Mouse (Mus musculus) neural tube, embryonic 10.5 days (tissue): ENCODE data around the gene Dcun1d2.
"Not testable (repeated sequence)": the region's sequence is repeated elsewhere in the genome, so short reads cannot be mapped to it uniquely, and the experiment has no call there.

Source experiments
- DNase-seq: peaks from one replicate; pipeline ENCODE4 v3.0.0-alpha.2; 2017; ENCODE audit warnings: low spot score; ENCODE audit errors: extremely low spot score

Dcun1d2 gene

DNA sequence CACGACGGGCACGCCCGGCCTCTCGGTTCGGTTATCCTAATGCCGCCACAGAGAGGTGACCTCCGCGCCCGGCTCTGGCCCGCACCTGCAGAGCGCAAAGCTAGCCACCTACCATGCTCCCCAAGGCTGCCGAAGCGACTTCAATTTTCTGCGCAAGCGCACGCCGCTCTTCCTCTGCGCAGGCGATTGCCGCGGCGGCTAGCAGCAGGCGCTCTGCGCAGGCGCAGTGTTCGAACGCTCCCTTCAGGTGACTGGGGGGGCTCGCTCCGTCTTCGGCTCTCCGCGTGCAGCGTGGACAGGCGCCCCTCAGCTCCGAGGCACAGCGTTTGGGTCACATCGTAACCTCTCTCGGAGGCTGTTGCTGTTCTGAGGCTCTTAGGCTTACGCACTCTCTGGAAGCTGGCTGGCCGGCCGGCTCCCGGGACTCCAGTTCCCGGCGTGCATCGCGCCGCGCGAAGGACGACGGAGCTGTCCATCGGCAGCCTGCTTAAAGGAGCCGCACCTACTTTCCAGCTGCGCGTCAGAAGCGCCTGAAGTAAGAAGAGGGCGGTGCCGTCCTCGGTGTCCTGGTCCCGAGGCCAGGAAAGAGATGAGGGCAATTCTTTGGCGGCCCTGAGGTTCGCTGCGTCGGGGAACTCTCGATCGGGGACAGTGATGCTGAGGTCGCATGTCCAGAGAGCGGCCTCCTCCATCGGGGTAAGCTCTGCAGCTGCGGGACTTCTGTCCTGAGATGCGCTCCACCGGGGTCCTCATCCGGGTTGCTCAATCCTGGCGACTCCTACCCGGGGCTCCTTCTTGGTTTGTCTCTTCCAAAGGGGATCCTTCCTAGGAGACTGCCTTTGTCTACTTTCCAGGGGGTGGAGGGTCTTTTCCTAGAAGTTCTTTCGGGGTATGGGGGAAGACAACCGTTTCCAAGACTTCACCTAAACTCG, at the start of gene Dcun1d2, which contains the start of gene Tmco3:
Gene Dcun1d2 (minus strand): TSS at position 440 of the 932 bp plus-strand sequence.
Gene Tmco3 (plus strand): TSS at position 499 of the 932 bp plus-strand sequence.
- peak; percentile 95 for DNase-seq

DNA sequence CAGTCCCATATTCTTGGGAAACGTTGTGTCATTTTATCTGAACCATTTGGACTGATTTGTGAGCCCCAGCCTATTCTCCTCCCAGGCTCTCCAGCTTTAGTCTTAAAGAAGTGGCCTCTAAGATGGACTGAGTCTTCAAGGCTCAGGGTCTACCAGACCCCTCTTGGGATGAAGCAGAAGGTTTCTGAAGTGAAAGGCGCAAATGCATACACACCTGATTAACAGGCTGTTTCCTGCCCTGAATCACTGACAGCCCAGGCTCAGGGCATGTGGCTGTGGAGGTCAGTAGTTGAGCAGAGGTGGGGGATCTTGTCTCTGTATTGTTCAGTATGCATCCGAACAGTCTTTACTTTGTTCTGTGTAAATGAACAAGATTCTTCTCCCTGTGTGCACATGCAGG, 49.7 kb upstream of the Dcun1d2 start:
- peak; percentile 21 for DNase-seq

DNA sequence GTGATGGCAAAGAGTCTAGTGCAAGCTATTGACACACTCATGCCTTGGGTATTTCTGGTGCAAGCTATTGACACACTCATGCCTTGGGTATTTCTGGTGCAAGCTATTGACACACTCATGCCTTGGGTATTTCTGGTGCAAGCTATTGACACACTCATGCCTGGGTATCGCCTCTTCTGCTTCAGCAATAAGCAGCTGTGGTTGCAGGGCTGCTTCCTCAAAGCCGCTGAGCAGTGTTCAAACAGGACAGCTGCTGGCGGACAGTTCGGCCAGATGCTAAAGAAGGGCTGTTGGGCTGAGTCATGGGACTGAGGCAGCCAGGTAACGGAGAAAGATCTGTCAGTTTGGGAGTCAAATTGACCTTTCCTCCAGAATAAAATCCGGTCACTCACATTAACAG, 49.3 kb upstream of the Dcun1d2 start:
- not testable (repeated sequence) for DNase-seq

DNA sequence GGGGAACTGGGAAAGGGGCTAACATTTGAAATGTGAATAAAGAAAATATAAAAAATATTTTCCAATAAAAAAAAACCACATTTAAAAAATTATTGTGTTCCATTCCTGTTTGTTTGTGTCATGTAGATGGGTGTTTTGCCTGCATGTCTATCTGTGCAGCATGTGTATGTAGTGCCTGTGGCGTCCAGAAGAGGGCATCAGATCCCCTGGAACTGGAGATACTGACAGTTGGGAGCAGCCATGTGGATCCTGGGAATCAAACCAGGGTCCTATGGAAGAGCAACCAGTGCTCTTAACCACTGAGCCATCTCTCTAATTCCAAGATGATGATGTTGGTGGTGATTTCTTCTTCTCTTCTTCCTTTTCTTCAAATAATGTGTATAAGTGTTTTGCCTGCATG, 46.7 kb upstream of the Dcun1d2 start:
- no peak for DNase-seq

DNA sequence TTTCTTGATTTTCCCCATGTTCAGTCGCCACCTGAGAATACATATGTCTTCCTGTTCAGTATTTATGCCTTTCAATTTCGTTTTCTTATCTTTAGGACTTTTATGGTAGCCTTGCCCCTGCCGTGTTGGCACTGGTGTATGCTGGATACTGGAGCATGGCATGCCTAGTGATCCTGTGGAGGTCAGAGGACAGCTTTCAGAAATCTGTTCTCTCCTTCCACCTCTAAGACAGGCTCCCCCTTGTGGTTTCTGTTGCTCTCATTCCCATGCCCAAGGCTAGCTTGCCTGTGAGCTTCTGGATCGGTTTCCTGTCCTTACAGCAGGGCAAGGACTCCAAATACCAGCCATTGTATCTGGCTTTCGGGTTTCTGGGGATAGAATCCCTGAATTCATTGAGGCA, 38.7 kb upstream of the Dcun1d2 start:
- peak; percentile 23 for DNase-seq

DNA sequence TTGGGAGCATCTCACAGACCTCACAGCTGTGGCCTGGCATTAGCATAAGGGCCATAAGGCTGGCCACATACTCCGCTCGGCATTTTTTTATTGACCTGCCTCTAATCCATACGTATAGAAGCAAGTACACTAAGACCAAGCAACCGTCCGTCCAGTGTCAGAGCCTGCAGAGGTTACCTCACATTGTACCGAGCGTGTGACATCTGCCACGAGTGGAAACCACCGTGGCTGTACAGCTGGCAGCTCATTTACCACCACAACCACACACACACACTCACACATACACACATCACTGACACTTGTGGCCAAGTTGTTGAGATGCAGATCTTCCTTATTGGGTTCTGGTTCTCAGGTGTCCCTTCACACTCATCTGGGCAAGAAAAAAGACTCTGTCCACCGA, 28.7 kb upstream of the Dcun1d2 start:
- no peak for DNase-seq

DNA sequence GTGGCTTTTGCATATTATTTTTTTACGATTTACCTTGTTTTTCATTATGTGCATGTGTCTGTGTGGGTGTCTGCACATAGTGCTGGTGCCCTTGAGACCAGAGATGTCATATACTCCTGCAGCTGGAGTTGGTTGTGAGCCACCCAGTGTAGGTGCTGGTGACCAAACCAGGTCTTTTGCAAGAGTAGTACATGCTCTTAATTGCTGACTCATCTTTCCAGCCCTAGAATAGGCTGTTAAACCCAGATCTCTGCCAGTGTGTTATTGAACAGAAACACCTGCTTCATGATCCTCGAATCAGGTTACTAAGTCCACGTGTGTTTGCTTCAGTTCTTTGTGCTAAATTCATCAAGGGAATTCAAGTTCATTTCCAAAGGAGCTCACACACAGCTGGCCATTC, 27.0 kb upstream of the Dcun1d2 start:
- no peak for DNase-seq

DNA sequence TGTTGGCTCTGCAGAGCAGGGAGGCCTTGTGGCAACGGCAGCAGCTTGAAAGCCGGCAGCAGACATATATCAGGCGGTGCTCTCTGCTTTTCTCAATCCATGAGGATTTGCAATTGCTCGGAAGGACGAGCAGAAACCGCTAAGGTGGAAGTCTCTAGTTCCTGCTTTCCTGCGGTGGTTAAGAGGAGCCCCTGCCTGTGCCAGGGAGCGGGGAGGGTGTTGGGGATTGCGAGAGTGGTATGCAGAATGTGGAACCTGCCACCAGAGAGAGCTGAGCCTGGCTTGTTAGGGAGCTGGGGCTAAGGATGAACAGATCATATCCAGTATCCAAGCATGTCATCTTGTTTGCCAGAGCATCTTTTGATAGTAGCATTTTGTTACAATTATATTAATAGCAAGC, 19.0 kb upstream of the Dcun1d2 start:
- DNase-seq, result no peak

DNA sequence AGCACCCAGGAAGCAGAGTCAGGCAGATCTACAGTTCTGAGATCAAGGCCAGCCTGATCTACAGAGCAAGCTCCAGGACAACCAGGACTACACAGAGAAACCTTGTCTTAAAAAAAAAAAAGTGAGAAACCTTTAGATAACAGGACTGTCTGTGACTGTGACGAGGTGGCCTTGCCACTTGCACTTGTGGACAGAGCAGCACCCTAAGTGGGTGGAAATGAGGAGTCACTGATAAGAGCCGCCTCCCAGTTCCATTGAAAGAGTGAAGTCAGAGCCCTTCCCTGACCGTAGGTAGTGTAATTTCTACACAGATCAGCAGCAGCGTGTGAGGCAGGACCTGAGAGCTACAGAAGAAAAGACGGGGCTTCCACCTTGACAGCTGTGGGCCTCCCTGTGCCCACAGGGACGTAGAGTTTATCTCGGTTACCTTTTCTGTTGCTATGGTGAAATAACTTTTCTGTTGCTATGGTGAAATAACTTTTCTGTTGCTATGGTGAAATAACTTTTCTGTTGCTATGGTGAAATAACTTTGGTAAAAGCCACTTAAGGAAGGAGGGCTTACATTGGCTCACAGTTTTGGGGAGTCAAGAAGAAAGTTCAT, 18.5 kb upstream of the Dcun1d2 start:
- no peak for DNase-seq

DNA sequence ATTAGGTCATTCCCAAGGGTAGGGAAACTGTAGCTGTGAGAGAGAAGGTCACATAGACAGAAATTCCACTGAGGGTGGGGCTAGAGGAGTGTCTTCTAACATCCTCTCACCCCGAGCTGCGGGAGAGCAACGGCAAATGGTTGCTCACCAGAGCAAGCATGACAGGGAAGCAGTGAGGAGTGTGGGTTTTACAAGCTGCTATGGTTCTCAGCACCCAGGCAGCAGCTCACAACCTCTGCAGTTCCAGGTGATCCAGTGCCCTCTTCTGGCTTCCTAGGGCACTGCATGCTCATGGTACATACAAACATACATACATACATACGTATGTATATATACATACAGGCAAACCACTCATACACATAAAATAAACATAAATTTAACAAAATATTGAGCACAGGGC, 18.0 kb upstream of the Dcun1d2 start:
- no peak for DNase-seq

DNA sequence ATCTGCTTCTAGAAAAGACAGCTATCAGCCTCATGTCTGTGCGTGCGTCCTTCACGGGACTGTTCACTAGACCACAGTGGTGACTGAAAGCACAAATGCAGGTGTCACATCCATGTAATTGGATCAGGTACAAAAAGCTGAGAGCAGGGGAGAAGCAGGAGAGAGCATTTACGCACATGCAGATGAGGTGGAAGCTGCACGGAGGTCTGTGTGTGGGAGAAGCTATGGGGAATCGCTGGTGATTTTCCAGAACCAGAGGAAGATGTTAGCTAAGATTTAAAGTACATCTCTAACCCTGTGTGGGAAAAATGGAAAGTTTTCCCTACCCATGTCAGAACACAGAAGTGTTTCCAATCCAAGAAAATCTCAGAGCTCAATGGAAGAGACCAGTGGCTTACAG, 17.5 kb upstream of the Dcun1d2 start:
- no peak for DNase-seq

DNA sequence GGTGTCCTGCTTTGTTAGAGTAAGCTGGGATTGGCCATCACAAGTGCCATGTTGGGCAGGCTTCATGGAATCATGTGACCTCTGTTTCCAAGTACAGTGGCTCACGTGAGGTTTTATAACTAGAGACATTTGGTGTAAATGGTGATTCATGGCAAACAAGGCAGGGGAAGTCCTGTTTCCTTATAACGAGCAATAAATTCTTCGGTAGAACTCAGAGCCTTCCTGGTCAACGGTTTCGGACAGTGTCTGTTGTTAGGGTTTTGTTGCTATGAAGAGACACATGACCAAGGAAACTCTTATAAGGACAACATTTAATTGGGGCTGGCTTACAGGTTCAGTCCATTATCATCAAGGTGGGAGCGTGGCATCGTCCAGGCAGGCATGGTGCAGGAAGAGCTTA, 13.1 kb upstream of the Dcun1d2 start:
- DNase-seq, result no peak

DNA sequence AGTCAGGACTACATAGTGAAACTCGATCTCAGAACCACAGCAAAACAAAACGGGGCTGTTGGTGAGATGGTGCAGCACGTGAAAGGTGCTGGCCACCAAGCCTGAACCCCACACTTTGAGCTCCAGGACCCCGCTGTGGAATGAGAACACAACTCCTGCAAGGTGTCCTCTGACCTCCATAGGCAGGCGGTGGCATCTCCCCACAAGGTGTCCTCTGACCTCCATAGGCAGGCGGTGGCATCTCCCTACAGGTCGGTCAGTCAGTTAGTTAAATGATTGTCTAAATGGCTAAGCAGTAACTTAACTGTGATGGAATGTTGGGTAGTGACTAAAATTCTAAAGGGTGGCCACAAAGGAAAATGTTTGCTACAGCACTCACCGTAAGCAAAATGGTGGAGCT, 11.6 kb upstream of the Dcun1d2 start:
- DNase-seq, result no peak

DNA sequence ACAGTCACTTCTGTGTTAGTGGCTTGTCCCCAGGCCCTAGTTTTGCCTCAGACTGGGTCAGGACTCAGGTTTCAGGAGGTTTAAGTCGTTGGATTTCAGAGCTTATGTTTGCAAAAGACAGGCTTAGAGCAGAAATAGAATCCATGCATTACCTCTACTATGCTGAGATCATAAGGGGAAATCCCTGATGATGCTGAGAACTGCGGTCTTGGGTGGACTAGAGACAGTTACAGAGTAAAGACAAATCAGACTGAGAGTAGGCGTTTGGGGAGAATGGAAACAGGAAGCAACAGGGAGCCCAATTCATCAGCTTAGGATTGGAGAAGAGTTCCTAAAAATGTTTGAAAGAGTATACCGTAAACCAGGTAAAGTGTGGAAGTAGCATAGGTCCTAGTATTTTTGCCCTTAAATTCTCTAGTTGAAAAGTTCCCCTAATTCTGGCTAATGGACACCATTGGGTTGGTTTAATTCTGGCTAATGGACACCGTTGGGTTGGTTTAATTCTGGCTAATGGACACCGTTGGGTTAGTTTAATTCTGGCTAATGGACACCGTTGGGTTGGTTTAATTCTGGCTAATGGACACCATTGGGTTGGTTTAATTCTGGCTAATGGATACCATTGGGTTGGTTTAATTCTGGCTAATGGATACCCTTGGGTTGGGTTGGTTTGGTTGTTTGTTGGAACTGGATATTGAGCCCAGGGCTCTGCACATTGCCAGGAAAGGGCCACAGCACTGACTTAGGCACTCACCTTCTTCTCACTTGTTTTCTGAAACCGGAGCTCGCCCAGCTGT, 5.9 kb upstream of the Dcun1d2 start:
- DNase-seq, result no peak

DNA sequence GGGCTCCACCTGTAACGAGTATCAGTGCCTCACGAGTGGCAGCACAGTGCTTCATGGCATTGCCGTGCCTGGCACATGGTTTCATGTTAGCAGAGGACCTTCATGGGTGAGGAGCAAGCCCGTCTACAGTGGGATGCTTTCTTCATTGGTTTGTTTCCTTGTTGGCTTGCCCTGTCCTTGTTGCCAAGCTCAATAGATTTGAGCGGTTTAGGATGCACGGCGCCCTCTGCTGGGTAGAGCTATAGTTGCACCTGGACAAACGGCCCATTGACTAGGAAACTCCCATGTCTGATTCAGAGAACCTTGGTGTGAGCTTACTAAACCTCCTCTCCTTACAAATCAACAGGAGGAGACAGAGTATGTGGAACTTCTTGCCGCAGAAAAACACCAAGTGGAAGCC, 4.4 kb upstream of the Dcun1d2 start:
- DNase-seq, result peak; percentile 88

DNA sequence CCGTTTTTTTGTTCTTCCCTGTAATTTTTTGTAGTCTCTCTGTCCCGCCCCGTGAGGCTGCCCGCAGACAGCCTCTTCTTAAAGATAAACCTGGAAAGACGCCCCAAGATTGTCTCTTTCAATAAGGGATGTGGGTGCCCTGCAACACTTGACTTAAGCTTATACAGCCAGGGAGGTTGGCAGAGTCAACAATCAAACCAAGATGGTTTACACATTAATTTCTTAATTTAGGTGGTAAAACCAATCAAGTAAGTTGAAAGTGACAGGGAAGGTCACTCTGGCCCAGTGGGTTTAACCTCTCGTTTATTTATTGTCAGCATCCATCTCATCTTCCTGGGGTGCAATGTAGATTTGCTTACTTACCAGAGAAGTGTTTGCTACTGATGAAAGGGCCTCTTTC, 715 bp upstream of the Dcun1d2 start:
- no peak for DNase-seq

DNA sequence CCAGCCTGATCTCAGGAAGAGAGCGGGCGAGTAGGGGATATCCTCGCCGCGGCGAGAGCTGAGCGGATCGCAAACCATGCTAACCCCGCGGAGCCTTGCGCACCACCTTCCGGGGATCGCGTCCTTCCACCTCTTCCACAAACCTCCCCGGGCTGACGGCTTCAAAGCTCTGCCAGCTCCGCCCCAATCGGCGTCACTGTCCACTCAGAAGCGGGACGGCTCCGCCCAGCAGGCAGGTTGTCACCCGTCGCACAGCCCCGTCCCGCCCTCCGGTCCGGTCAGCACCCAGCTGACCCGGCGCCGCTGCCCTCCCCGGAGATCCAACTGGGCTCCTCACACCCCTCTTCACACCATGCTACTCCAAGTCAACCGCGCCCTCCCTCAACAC, 633 bp downstream of the Dcun1d2 start:
- peak; percentile 82 for DNase-seq

DNA sequence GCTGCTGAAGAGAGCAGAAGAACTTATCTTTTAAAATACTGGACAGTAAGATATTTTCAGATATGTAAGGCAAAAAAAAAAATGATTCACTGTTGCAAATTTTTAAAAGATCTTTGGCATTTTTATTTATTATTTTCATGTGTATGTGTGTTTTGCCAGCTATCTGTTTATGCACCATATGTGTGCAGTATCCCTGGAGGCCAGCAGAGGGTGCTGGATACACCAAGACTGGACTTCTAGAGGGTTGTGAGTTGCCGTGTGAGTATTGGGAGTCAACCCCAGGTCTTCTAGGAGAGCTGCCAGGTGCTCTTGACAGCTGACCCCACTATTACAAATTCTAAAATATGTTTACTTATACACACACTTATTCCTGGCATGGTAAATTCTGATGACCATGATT, 4.7 kb downstream of the Dcun1d2 start:
- no peak for DNase-seq

DNA sequence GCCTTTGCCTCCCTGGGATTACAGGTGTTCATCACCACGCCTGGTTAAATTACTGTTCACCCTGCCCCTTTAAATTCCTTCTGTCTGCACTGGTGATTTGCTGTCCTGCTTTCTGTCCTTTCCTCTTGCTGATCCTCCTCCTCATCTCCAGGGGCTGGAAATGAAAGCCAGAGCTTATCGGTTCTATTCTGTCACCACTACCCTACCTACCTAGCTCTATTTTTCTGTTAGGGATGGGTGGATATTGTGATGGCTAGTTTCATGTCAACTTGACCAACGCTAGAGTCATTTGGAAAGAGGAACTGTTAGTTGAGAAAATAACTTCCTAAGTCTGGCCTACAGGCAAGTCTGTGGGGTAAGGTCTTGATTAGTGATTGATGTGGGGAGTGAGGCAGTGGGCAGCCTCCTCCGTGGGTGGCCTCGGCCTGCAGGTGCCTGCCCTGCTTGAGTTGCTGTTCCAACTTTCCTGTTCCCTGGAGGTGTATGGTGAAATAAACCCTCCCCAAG, 10.9 kb downstream of the Dcun1d2 start:
- DNase-seq, result no peak

DNA sequence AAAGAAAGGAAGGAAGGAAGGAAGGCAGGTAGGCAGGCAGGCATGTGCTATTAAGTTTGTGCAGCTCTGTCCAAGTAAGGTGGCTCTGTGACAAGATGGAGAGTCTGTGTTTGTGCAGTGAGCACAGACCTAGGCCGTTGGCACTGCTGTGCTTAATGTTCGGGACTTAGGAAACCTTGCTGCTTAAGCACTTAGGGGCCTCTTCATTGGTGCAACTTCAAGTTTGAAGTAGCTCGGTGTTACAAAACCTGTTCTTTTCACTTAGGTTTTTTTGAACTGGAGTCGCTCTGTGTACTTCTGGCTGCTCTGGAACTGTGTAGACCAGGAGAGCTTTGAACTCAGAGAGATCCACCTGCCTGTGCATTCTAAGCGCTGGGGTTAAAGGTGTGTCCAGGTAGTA, 15.1 kb downstream of the Dcun1d2 start:
- DNase-seq, result no peak

DNA sequence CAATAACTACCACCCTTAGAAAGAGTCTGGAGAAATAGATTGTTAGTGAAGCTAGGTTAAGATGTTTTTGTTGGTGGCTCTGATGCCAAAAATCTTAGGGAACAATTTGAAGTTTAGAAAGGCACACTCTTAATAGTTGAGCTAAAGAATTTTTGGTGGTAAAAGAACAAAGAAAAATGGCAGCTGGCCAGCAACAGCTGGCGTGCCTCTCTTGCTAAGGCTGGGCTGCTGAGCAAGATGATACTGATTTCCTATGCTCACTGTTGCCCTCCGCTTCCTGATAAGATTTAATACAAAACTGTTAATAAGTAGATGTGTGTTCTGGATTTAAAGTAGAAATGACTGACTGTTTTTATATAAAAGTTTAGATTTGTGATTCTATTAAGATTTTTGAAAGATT, 20.4 kb downstream of the Dcun1d2 start:
- no peak for DNase-seq

DNA sequence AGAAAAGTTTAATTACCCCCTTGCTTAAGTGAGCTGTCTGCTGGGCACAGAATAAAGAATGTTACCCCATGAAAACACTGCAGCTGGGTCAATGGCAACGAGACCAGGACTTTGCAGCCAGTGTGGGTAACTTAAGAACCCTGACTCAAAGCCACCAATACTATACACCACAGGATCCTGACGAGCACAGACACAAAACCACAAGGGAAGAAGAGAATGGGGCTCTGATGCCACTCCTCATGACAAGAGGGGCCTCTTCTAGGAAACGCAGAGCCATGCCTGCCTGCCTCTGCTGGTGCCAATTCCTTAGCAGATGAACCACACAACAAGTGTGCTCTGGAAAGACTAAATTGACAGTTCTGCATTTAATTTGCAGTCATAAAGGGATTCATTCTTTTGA, 24.6 kb downstream of the Dcun1d2 start:
- no peak for DNase-seq
